Mouse (Mus musculus) Patski (cell line): Measurements from ENCODE around the gene Daam1. TPM values are rescaled to one million over a fixed set of nuclear protein-coding genes. Genes with fewer than 3 reads are reported as not detected.

Experiments
- ATAC-seq: fragments of 100-300 bp; one replicate; pipeline ENCODE4 v1.8.0; 2021
- CTCF ChIA-PET: fragments of 350-600 bp; sonication (Branson Sonifier 250); formaldehyde crosslinking; loops from one replicate; lab custom pipeline; 2022; ENCODE audit warnings: inconsistent platforms; lab: Charles Lee
- POLR2A ChIA-PET: fragments of 350-600 bp; sonication (Branson Sonifier 250); formaldehyde crosslinking; loops from one replicate; lab custom pipeline; 2022; ENCODE audit warnings: antibody characterized with exemption, inconsistent platforms; lab: Charles Lee
- DNase-seq: peaks from one replicate; pipeline ENCODE4 v3.0.0-alpha.2; 2011; ENCODE audit warnings: low read depth, low spot score
- H3K27me3 ChIP-seq: fragments of 371-371 bp; one replicate; pipeline ENCODE4 v1.5.1; 2021
- CTCF ChIP-seq: fragments of 100-300 bp; IDR thresholded peaks from one replicate; pipeline ENCODE4 v1.5.1; 2021
- in situ Hi-C: fragments of 300-500 bp; cut with MboI; formaldehyde crosslinking; loops from 3 replicates; pipeline ENCODE4 v1.11.1; 2018; ENCODE audit warnings: low pct_unique_long_range_greater_than_20kb, mixed read lengths
- polyA plus RNA-seq: library from polyadenylated mRNA; unstranded; gene quantifications from one replicate; pipeline ENCODE4 v1.2.3, GENCODE M21; 2021

The Daam1 gene
- polyA plus RNA-seq, 1 experiment from 2014 or later: 12.9 TPM

DNA sequence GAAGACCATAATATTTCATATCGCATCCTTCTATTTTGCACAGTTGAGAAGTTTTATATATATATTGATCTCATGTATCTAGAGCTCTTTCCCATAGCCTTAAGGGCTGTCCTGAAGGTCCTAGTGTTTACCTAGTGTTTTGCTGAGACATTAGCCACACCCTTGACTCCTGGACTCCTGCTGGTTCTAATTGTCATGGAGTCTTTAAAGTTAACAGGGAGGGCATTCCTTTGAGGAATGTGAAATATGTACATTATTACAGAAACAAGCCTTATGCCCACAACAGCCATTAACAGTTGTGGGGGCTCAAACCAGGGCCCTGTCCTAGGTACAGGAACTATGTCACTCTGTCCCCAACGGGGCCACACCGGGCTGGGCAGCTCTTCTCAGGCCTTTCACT, 180.5 kb downstream of the Daam1 start:
- no peak for TF ChIP-seq CTCF
- in situ Hi-C loops: no loop called here
- ChIA-PET CTCF (no interaction called here), POLR2A (no interaction called here)
- ATAC-seq (no peak), DNase-seq (no peak)
- no peaks in the 10 kb centered on the region for H3K27me3 ChIP-seq

DNA sequence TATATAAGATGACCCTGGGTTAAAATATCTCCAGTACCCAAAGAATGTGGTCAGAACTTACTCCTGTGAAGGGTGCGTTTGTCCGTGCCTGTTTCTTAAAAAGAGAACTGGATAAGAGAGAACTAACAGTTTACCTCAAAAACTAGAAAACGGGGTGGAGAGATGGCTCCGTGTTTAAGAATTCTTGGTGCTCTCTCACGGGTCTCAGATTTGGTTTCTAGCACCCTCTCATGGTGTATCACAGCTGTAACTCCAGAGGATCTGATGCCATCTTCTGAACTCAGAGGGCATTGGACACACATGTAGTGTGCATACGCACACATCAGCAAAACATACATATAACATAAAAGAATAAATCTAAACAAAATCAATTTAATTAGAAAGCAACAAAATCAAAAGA, 181.2 kb downstream of the Daam1 start:
- in situ Hi-C loops: no loop called here
- H3K27me3 ChIP-seq: no peaks in the 10 kb centered on the region
- POLR2A ChIA-PET: no interaction called here
- ATAC-seq (no peak), DNase-seq (no peak)
- CTCF ChIA-PET: no interaction called here
- TF ChIP-seq CTCF: no peak

DNA sequence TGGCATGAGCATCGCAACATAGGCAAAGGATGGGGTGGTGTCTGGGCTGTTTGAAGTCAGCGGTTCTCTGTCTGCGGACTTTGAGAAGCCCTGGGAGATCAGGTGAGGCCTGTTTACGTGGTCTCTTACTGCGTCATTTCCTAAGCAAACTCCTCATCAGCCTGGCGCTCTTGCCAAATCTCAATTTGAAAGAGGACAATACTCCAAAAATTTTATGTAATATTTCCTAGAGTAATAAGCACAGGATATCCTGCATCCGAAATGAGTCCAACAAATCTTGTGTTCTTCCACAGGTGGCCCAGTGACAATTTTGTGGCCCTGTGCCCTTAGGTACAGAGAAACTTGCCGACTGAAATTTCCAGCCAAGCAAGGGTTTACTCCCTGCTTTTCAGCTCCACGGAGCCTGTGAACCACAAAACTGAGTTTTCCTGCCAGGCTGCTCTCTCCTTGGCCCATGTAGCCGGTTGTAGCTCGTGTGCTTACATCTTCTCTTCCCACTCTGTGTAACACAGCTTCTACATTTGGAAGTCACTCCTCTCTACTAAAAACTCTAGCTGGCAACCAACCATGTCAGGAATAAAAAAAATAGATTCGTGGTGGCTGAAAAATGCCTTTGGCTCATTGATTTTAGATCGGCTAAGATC, 183.0 kb downstream of the Daam1 start:
- TF ChIP-seq CTCF: no peak
- CTCF ChIA-PET: interaction anchor here (1.9 kb wide), 1 partner anchor 9 kb away, joined by 6 read pairs; no protein-coding TSS in a partner anchor
- in situ Hi-C loops: no loop called here
- no peak for ATAC-seq
- no peaks in the 10 kb centered on the region for H3K27me3 ChIP-seq
- no peak for DNase-seq
- POLR2A ChIA-PET: no interaction called here

DNA sequence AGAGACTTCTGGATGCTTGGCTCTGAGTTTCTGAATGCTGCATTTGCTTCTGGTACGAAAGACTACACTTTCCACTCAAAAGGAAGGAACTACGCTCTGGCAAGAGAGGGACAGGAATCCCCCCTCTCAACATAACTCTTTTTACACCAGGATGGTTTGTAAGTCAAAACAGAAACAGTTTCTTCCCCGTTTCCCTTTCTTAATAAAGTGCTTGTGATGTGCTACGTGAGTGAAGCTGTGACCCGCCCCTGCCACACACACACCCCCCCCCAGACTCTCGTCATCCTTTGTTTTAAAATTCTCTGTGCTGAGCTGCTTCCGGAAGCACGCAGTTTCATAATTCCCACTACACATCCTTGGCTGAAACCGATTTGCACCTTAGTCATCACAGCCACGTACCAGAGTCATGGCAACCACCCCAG, 183.5 kb downstream of the Daam1 start:
- POLR2A ChIA-PET: no interaction called here
- ATAC-seq (no peak), DNase-seq (no peak)
- no peaks in the 10 kb centered on the region for H3K27me3 ChIP-seq
- CTCF ChIA-PET: interaction anchor here (1.9 kb wide), 1 partner anchor 9 kb away, joined by 6 read pairs; no protein-coding TSS in a partner anchor
- in situ Hi-C loops: no loop called here
- TF ChIP-seq CTCF: no peak

DNA sequence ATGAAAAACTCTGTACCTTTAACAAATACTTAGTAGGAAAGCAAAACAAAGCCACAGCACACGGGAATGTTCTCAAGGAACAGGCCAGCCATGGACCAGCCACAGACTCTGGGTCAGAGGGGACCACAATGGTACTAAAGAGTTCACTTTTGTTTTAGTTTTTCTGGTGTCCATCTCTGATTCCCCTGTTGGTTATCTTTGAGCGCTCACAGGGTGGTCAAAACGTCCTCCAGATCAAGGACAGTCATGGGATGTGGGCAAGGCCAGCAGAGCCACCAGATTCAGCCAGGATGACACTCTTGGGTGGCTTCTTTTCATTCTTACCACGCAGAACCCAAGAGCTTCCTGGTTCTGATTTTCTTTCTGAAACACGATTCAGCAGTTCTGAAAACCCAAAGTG, 184.4 kb downstream of the Daam1 start:
- in situ Hi-C loops: no loop called here
- no peak for TF ChIP-seq CTCF
- DNase-seq: no peak
- ATAC-seq: no peak
- CTCF ChIA-PET: interaction anchor here (1.3 kb wide), 1 partner anchor 10 kb away, joined by 4 read pairs; no protein-coding TSS in a partner anchor
- H3K27me3 ChIP-seq: no peaks in the 10 kb centered on the region
- POLR2A ChIA-PET: no interaction called here

DNA sequence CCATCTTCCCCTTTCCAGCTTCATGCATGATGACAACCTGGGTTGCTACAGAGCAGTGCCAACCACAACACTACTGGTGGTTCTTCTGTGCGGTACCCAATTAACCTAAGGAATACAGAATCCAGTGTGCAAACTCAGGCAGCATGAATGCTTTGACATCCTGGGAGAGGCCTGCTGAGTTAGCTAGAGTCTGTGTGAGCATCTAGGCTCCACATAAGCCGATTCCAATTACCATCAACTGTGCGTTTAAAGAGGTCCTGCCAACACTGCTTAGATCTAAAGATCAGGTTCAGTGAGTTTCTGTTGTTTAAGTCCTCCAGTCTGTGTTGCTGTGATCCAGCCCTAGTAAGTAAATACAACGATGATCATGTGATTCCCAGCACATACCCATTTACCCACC, 189.4 kb downstream of the Daam1 start:
- ChIA-PET POLR2A (no interaction called here), CTCF (interaction anchor here (1.0 to 1.7 kb wide), 2 partner anchors 11 to 12 kb away, joined by 3 to 4 read pairs; no protein-coding TSS in a partner anchor)
- no peak for ATAC-seq
- DNase-seq: no peak
- in situ Hi-C loops: no loop called here
- H3K27me3 ChIP-seq: peaks cover 6% of the 10 kb centered on the region
- no peak for TF ChIP-seq CTCF

DNA sequence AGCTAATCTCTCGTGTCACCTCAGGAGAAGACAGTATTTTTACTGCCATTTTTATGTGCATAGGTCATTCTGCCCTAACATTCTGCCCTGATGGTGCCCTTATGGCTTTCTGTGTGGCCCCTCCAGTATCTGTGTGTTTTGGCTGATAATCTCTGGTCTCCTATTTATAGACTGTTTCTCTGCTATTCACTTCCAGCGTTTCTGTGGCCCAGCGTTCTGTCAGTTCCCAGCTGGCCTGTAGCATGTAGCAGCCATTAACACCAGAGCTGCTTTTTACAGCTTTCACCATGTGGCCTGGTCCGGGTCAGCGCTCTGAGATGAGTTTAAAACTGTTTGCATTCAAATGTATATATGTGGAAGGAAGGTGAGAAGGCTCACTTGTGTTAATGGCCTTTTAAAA, 190.7 kb downstream of the Daam1 start:
- POLR2A ChIA-PET: no interaction called here

DNA sequence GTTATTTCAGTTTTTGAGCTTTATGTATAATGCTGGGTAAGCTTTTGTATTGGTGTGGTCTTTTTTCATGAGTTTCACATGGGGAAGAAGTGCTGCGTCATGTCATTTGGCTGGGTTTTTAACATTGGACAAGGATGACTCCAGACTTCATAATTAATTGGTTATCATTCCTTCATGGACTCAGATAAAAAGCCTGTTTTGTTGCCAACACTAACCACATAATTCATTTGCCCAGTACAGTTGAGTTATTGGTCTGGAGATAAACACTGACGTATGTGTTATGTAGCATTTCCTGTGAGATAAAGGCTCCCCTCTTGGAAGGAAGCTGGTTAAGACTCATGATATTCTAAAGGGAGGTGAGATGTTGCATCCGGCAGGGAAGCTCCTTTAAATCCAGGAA, 191.9 kb downstream of the Daam1 start:
- DNase-seq: no peak
- in situ Hi-C loops: no loop called here
- POLR2A ChIA-PET: no interaction called here
- no peak for ATAC-seq
- TF ChIP-seq CTCF: no peak
- peaks cover 13% of the 10 kb centered on the region for H3K27me3 ChIP-seq
- CTCF ChIA-PET: interaction anchor here (2.3 kb wide), 1 partner anchor 9 kb away, joined by 6 read pairs; no protein-coding TSS in a partner anchor

More for the DNA sequence above, 190.7 kb downstream of the Daam1 start:
- no peak for TF ChIP-seq CTCF
- in situ Hi-C loops: no loop called here
- peaks cover 8% of the 10 kb centered on the region for H3K27me3 ChIP-seq
- CTCF ChIA-PET: no interaction called here
- DNase-seq: no peak
- ATAC-seq: no peak

DNA sequence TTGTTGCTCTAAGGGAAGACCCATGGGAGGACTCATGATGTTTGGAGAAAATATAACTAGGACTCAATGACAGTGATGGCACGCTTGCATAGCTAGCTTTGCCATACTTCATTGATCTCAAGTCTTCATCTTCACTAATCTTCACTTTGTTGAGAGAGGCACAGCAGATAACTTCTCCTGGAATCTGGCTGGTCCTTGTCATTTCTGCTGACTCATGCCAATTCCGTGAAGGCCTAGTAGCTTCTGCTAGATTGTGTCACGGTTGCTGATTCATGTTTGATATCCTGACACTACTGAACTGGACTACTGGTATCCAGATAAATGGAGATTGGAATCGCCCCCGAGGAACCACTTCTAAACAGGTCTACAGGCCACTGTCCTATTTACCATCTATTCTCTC, 192.7 kb downstream of the Daam1 start:
- DNase-seq (no peak), ATAC-seq (no peak)
- H3K27me3 ChIP-seq: peaks cover 13% of the 10 kb centered on the region
- no peak for TF ChIP-seq CTCF
- ChIA-PET CTCF (interaction anchor here (2.3 kb wide), 1 partner anchor 10 kb away, joined by 6 read pairs; no protein-coding TSS in a partner anchor), POLR2A (no interaction called here)
- in situ Hi-C loops: no loop called here

DNA sequence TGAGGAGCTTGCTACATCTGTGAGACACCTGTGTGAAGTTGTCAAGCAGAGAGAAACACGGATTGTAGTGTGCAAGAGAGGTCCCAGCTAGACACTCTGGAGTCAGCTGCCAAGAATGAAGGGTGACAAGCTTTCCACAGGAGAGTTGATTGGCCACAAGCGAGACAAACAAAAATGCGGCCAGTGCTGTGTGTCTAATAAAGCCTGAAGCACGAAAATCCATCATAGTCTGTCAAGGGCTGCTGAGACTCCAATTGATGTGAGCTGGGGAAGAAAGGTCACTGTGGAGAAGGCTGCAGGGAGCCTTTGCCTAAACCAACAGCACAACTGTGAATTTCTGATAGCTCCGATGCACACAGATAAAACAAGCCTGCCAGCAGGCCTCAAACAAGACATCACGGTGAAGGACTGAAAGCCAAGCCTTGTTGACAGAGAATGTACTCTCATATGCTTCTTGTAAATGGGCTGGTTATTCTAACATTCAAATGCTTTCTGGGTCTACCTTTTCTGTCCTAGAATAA, 194.5 kb downstream of the Daam1 start:
- no peak for TF ChIP-seq CTCF
- ChIA-PET POLR2A (no interaction called here), CTCF (no interaction called here)
- ATAC-seq: no peak
- H3K27me3 ChIP-seq: peaks cover 13% of the 10 kb centered on the region
- DNase-seq: no peak
- in situ Hi-C loops: no loop called here

DNA sequence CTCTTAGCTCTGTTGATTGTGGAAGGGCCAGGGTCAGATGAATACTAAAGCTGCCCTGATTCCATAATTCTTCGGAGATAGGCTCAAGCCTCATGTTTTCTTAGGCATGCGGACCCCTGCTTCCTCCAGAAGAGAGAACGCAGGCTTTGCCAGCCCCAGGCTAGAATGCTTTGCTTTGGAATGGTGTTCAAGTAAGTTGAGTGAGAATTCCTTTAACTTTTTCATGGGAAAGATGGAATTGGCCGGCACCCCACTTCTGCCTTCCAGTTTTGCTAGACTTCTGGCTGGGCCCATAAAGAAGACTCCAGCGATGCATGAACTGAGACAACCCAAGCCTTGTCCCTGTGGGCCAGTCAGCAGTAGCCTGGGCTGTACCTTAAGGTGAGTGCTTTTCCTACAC, 200.3 kb downstream of the Daam1 start:
- ATAC-seq (no peak), DNase-seq (no peak)
- peaks cover 8% of the 10 kb centered on the region for H3K27me3 ChIP-seq
- POLR2A ChIA-PET: no interaction called here
- TF ChIP-seq CTCF: no peak
- CTCF ChIA-PET: no interaction called here
- in situ Hi-C loops: no loop called here
